11 mouse cellular contexts compared by ENCODE assay signal in the genomic region with DNA sequence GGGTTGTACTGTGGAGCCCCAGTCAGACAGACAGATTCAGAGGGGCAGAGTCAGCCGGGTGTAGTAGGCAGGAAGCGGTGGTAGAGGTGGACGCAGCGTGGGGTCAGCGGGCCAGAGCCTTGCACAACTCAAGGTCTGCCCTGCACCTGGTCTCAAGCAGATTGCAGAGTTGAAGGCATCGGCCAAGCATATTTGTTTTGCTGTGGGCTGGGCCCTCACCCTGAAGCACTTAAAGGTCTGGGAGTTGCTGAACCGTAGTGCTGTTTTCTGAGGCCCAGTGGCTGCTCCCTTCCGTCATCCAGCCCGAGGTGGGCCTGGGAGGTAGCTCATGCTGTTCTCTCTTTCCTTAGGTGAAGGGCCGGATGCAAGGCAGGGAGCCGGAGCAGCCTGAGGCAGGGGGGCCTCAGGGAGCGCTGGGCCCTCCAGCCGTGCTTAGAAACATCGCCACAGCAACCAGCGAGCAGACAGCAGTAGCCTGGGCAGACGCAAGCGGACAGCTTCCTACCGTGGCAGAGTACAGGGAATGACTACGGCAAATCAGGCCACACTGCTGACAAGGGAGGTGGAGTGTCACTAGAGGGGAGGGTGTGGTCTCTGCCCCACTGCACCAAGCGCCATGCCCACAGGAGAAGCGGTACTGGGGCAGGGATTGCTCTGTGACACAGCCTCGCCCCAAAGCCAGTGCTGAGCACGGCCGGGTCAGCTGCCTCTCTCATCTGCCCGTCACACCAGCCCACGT. TPM values are rescaled to one million over a fixed set of nuclear protein-coding genes. Genes with fewer than 3 reads are reported as not detected.
DNase-seq lines count a peak whose midpoint lies in the region; ATAC-seq and TF ChIP-seq lines count a peak whose summit lies in the region.
"Had no signal": no experiment of that assay in that cellular context is flagged by ENCODE, and none has a peak within 500 bp of the region (broad histone marks: within the 10 kb centered on the region; RNA-seq: fewer than 3 reads in every experiment).

No protein-coding gene starts in this region.

- H3K27ac ChIP-seq in kidney, embryonic 14.5 days (ENCODE audit: low read depth, low read length), result peak overlapping the region; percentile 49; the same call in 1 of the 2 replicates
- no peak overlapping the region for H3K27ac ChIP-seq in embryonic facial prominence, embryonic 12.5 days
- no peak overlapping the region for H3K27ac ChIP-seq in lung, embryonic 16.5 days (ENCODE audit: low read length)
- H3K27ac ChIP-seq in layer of hippocampus, adult 2 months, result no peak overlapping the region
- H3K27ac ChIP-seq: intestine, embryonic 15.5 days; macrophage had no signal

- no peaks in the 10 kb centered on the region for H3K9me3 ChIP-seq in kidney, embryonic 14.5 days (ENCODE audit: control insufficient read depth, low read length)
- H3K9me3 ChIP-seq in G1E (replicated peaks), result peaks cover 98% of the 10 kb centered on the region
- no peaks in the 10 kb centered on the region for H3K9me3 ChIP-seq in embryonic facial prominence, embryonic 12.5 days
- no peaks in the 10 kb centered on the region for H3K9me3 ChIP-seq in lung, embryonic 16.5 days (ENCODE audit: control insufficient read depth, low read length)
- H3K9me3 ChIP-seq: intestine, embryonic 15.5 days had no signal

- no peaks in the 10 kb centered on the region for H3K36me3 ChIP-seq in kidney, embryonic 14.5 days (ENCODE audit: control insufficient read depth, insufficient read depth, low read length)
- no peaks in the 10 kb centered on the region for H3K36me3 ChIP-seq in G1E (replicated peaks)
- 0 out of 2 replicates have a peak, but pooled peaks cover 6% of the 10 kb centered on the region for H3K36me3 ChIP-seq in embryonic facial prominence, embryonic 12.5 days
- H3K36me3 ChIP-seq in lung, embryonic 16.5 days (ENCODE audit: control insufficient read depth, insufficient read depth, low read length), result 0 out of 2 replicates have a peak, but pooled peaks cover 3% of the 10 kb centered on the region
- H3K36me3 ChIP-seq: intestine, embryonic 15.5 days had no signal

- H3K4me2 ChIP-seq in kidney, embryonic 14.5 days (replicated peaks; ENCODE audit: low read depth, low read length), result peak overlapping the region; percentile 16; the same call in 1 of the 2 replicates
- 0 out of 2 replicates have a peak overlapping the region, but pooled peaks have one; percentile 12 for H3K4me2 ChIP-seq in embryonic facial prominence, embryonic 12.5 days (replicated peaks)
- H3K4me2 ChIP-seq in lung, embryonic 16.5 days (ENCODE audit: low read depth, low read length), result no peak overlapping the region
- H3K4me2 ChIP-seq: intestine, embryonic 15.5 days had no signal

- no peaks in the 10 kb centered on the region for H3K27me3 ChIP-seq in kidney, embryonic 14.5 days (ENCODE audit: control insufficient read depth, insufficient read depth, low read length)
- H3K27me3 ChIP-seq in G1E (ENCODE audit: insufficient read depth, low read length), result no peaks in the 10 kb centered on the region
- H3K27me3 ChIP-seq in embryonic facial prominence, embryonic 12.5 days, result 0 out of 2 replicates have a peak, but pooled peaks cover 3% of the 10 kb centered on the region
- no peaks in the 10 kb centered on the region for H3K27me3 ChIP-seq in lung, embryonic 16.5 days (ENCODE audit: control insufficient read depth, insufficient read depth, low read depth, low read length)
- H3K27me3 ChIP-seq: intestine, embryonic 15.5 days had no signal

- ATAC-seq in kidney, embryonic 14.5 days (ENCODE audit: low FRiP score, low TSS enrichment), result peak; percentile 72
- ATAC-seq in G1E (ENCODE audit: extremely low read depth, insufficient number of reproducible peaks, low FRiP score, poor library complexity, severe bottlenecking), result no peak
- no peak for ATAC-seq in embryonic facial prominence, embryonic 12.5 days (ENCODE audit: insufficient number of reproducible peaks, insufficient read depth, low FRiP score, low TSS enrichment)
- peak; percentile 51 for ATAC-seq in lung, embryonic 16.5 days (ENCODE audit: low read depth)
- ATAC-seq: intestine, embryonic 15.5 days had no signal

- H3K9ac ChIP-seq in kidney, embryonic 14.5 days (ENCODE audit: low read depth, low read length), result no peak overlapping the region
- no peak overlapping the region for H3K9ac ChIP-seq in embryonic facial prominence, embryonic 12.5 days
- peak overlapping the region; percentile 47; the same call in 1 of the 2 replicates for H3K9ac ChIP-seq in lung, embryonic 16.5 days (ENCODE audit: low read length)
- H3K9ac ChIP-seq: intestine, embryonic 15.5 days had no signal

- H3K4me1 ChIP-seq in kidney, embryonic 14.5 days (ENCODE audit: control insufficient read depth, insufficient read depth, low read length), result peaks cover 17% of the 10 kb centered on the region; the same call in 1 of the 2 replicates
- no peaks in the 10 kb centered on the region for H3K4me1 ChIP-seq in G1E (ENCODE audit: insufficient read depth, low read depth, low read length)
- peaks cover 22% of the 10 kb centered on the region for H3K4me1 ChIP-seq in embryonic facial prominence, embryonic 12.5 days
- peaks cover 9% of the 10 kb centered on the region for H3K4me1 ChIP-seq in lung, embryonic 16.5 days (replicated peaks; ENCODE audit: control insufficient read depth, insufficient read depth, low read length)

- 32% methylated on average over 26 of the region's 26 CpGs for WGBS in kidney, embryonic 14.5 days
- 39% methylated on average over 26 of the region's 26 CpGs for WGBS in embryonic facial prominence, embryonic 12.5 days
- WGBS in lung, embryonic 16.5 days, result 30% methylated on average over 26 of the region's 26 CpGs

- no peak for TF ChIP-seq CTCF in G1E (IDR thresholded peaks at IDR 0.05; ENCODE audit: low read depth, low read length)
- TF ChIP-seq CTCF in layer of hippocampus, adult 2 months (conservative IDR thresholded peaks at IDR 0.05), result no peak

- H3K4me3 ChIP-seq in kidney, embryonic 14.5 days (ENCODE audit: low read length), result no peak overlapping the region
- H3K4me3 ChIP-seq in G1E (ENCODE audit: low read depth, low read length), result peak overlapping the region; percentile 13; the same call in 1 of the 2 replicates
- no peak overlapping the region for H3K4me3 ChIP-seq in embryonic facial prominence, embryonic 12.5 days
- no peak overlapping the region for H3K4me3 ChIP-seq in lung, embryonic 16.5 days (ENCODE audit: low read length)
- H3K4me3 ChIP-seq in layer of hippocampus, adult 2 months, result no peak overlapping the region
- H3K4me3 ChIP-seq: intestine, embryonic 15.5 days had no signal

- no peak for DNase-seq in kidney, adult 9 months
- no peak for DNase-seq in G1E (ENCODE audit: low spot score)
- no peak for DNase-seq in layer of hippocampus, adult 2 months (ENCODE audit: low spot score in 2 of 2)
- DNase-seq in spleen, adult 12 weeks (ENCODE audit: low spot score), result no peak
- no peak for DNase-seq in cerebellum, postnatal 10 days

RNA-seq across cellular contexts. Expression of gene Gnaz, which starts 23.8 kb away (rescaled TPM):
- polyA plus RNA-seq in kidney, embryonic 14.5 days (2014; fragmentation: Nextera tagmentation; extraction: Ambion mirVana), result 5.9 and 6.0 TPM in 2 replicates
- total RNA-seq in G1E (2014; fragmentation: Nextera tagmentation) (not detected in 2 replicates), G1E (2017) (0.11 TPM in 1 of 2 replicates, not detected in the other)
- polyA plus RNA-seq in G1E (2012), result 0.02 TPM in 2 replicates
- 5.2 and 6.0 TPM in 2 replicates for polyA plus RNA-seq in embryonic facial prominence, embryonic 12.5 days (2016; fragmentation: Nextera tagmentation; extraction: Ambion mirVana)
- polyA plus RNA-seq in lung, embryonic 16.5 days (2015; fragmentation: Nextera tagmentation; extraction: Ambion mirVana), result 1.9 and 2.1 TPM in 2 replicates
- 100 to 1,000 TPM in 1 of 2 experiments, 10 to 100 TPM in 1; 96.7 to 106 TPM for total RNA-seq in layer of hippocampus, adult 2 months (2021)
- total RNA-seq: MEL had no signal

RNA-seq across cellular contexts. Expression of gene Rsph14, which starts 41.6 kb away (rescaled TPM):
- polyA plus RNA-seq in kidney, embryonic 14.5 days (2014; fragmentation: Nextera tagmentation; extraction: Ambion mirVana), result not detected in 2 replicates
- total RNA-seq in G1E (2014; fragmentation: Nextera tagmentation) (not detected in 2 replicates), G1E (2017) (0.16 TPM in 1 of 2 replicates, not detected in the other)
- not detected in 2 replicates for polyA plus RNA-seq in G1E (2012)
- not detected in 2 replicates for polyA plus RNA-seq in embryonic facial prominence, embryonic 12.5 days (2016; fragmentation: Nextera tagmentation; extraction: Ambion mirVana)
- 3.3 and 5.0 TPM in 2 replicates for polyA plus RNA-seq in lung, embryonic 16.5 days (2015; fragmentation: Nextera tagmentation; extraction: Ambion mirVana)
- under 1 TPM; 0.34 to 1.00 TPM for total RNA-seq in layer of hippocampus, adult 2 months (2021)
- total RNA-seq: MEL had no signal
- polyA plus RNA-seq: intestine, embryonic 15.5 days; macrophage had no signal

RNA-seq across cellular contexts. Expression of gene Rab36, which starts 46.1 kb away (rescaled TPM):
- polyA plus RNA-seq in kidney, embryonic 14.5 days (2014; fragmentation: Nextera tagmentation; extraction: Ambion mirVana), result 9.6 and 11.8 TPM in 2 replicates
- total RNA-seq in G1E (2014; fragmentation: Nextera tagmentation) (not detected in 2 replicates), G1E (2017) (0.05 and 0.17 TPM in 2 replicates)
- polyA plus RNA-seq in G1E (2012), result 0.02 TPM in 1 of 2 replicates, not detected in the other
- polyA plus RNA-seq in embryonic facial prominence, embryonic 12.5 days (2016; fragmentation: Nextera tagmentation; extraction: Ambion mirVana), result 13.2 and 15.3 TPM in 2 replicates
- polyA plus RNA-seq in lung, embryonic 16.5 days (2015; fragmentation: Nextera tagmentation; extraction: Ambion mirVana), result 12.9 and 13.2 TPM in 2 replicates
- 10 to 100 TPM; 33.6 to 34.6 TPM for total RNA-seq in layer of hippocampus, adult 2 months (2021)
- total RNA-seq: MEL had no signal

Comparison
In these comparisons a context has a peak if more than half of its experiments do, and no peak if none do; other contexts are left out.
1. ATAC-seq: peak in kidney, embryonic 14.5 days (single experiment) and lung, embryonic 16.5 days (single experiment); none in G1E (single experiment) and embryonic facial prominence, embryonic 12.5 days (single experiment).
2. RNA of gene Rab36, which starts 46.1 kb away (polyA plus RNA-seq): 13.2 to 15.3 TPM in embryonic facial prominence, embryonic 12.5 days, 12.9 to 13.2 TPM in lung, embryonic 16.5 days and 9.6 to 11.8 TPM in kidney, embryonic 14.5 days; 0.02 TPM in G1E; every median in the first group is over 10 times any median in the second.